Mouse (Mus musculus) megakaryocyte, embryonic 14.5 days (primary cell): ENCODE measurements around the gene Cdc14a. TPM values are rescaled to one million over a fixed set of nuclear protein-coding genes. Genes with fewer than 3 reads are reported as not detected.

Source experiments
- H3K27me3 ChIP-seq: replicated peaks from 2 replicates; pipeline ENCODE3; 2012; ENCODE audit warnings: inconsistent platforms
- H3K36me3 ChIP-seq: replicated peaks from 2 replicates; pipeline ENCODE3; 2012; ENCODE audit warnings: low read length, inconsistent platforms, mixed read lengths
- H3K4me1 ChIP-seq: 2 replicates; pipeline ENCODE4 v1.6.1; 2012; ENCODE audit warnings: inconsistent platforms
- H3K4me3 ChIP-seq: replicated peaks from 2 replicates; pipeline ENCODE3; 2012; ENCODE audit warnings: moderate library complexity, mild to moderate bottlenecking, inconsistent platforms
- H3K9me3 ChIP-seq: 2 replicates; pipeline ENCODE4 v1.6.1; 2012; ENCODE audit warnings: inconsistent platforms
- FLI1 ChIP-seq: IDR thresholded peaks from 2 replicates; pipeline ENCODE4 v1.6.1; 2012; ENCODE audit warnings: low read length, inconsistent platforms, mixed read lengths
- GATA1 ChIP-seq: IDR thresholded peaks from 3 replicates; pipeline ENCODE4 v1.6.1; 2012; ENCODE audit warnings: mixed read lengths, low read length, inconsistent platforms, borderline replicate concordance
- polyA plus RNA-seq: library from polyadenylated mRNA; stranded (reverse); fragments of >175 nt; gene quantifications from 2 replicates; pipeline ENCODE4 v1.2.3, GENCODE M21; 2012; ENCODE audit warnings: low replicate concordance; ENCODE audit not compliant: insufficient read depth

The Cdc14a gene
- polyA plus RNA-seq, 1 experiment: 0.91 TPM

GRCm38 (mm10) chr3:116290041-116290815 lies 133.6 kb downstream of the Cdc14a start:
- Histone ChIP-seq H3K36me3 (peaks cover 54% of the 10 kb centered on the region), H3K27me3 (no peaks in the 10 kb centered on the region), H3K9me3 (no peaks in the 10 kb centered on the region), H3K4me3 (no peak overlapping the region), H3K4me1 (no peaks in the 10 kb centered on the region)
- TF ChIP-seq GATA1 (no peak), FLI1 (no peak)

- H3K36me3 ChIP-seq: peaks cover 47% of the 10 kb centered on the region
- no peaks in the 10 kb centered on the region for H3K27me3 ChIP-seq
- no peaks in the 10 kb centered on the region for H3K4me1 ChIP-seq
- no peaks in the 10 kb centered on the region for H3K9me3 ChIP-seq
- TF ChIP-seq GATA1 (no peak), FLI1 (no peak)
- H3K4me3 ChIP-seq: no peak overlapping the region
These were observed 135.0 kb downstream of the Cdc14a start for GRCm38 (mm10) chr3:116288833-116289232.

GRCm38 (mm10) chr3:116284735-116285134 lies 139.1 kb downstream of the Cdc14a start:
- Histone ChIP-seq H3K36me3 (peaks cover 30% of the 10 kb centered on the region), H3K9me3 (no peaks in the 10 kb centered on the region), H3K4me3 (no peak overlapping the region), H3K27me3 (no peaks in the 10 kb centered on the region), H3K4me1 (no peaks in the 10 kb centered on the region)
- TF ChIP-seq GATA1 (no peak), FLI1 (no peak)

- TF ChIP-seq FLI1 (no peak), GATA1 (no peak)
- H3K4me1 ChIP-seq: no peaks in the 10 kb centered on the region
- no peak overlapping the region for H3K4me3 ChIP-seq
- H3K27me3 ChIP-seq: no peaks in the 10 kb centered on the region
- no peaks in the 10 kb centered on the region for H3K9me3 ChIP-seq
- H3K36me3 ChIP-seq: peaks cover 27% of the 10 kb centered on the region
These were observed 139.8 kb downstream of the Cdc14a start for GRCm38 (mm10) chr3:116283996-116284395.

- H3K4me3 ChIP-seq: no peak overlapping the region
- TF ChIP-seq GATA1 (no peak), FLI1 (no peak)
- H3K36me3 ChIP-seq: peaks cover 35% of the 10 kb centered on the region
- H3K27me3 ChIP-seq: no peaks in the 10 kb centered on the region
- no peaks in the 10 kb centered on the region for H3K4me1 ChIP-seq
- no peaks in the 10 kb centered on the region for H3K9me3 ChIP-seq
These were observed 142.2 kb downstream of the Cdc14a start for GRCm38 (mm10) chr3:116281663-116282062.

GRCm38 (mm10) chr3:116277146-116277545 lies 146.7 kb downstream of the Cdc14a start:
- no peaks in the 10 kb centered on the region for H3K4me1 ChIP-seq
- TF ChIP-seq FLI1: no peak
- TF ChIP-seq GATA1: no peak
- peaks cover 43% of the 10 kb centered on the region for H3K36me3 ChIP-seq
- no peak overlapping the region for H3K4me3 ChIP-seq
- no peaks in the 10 kb centered on the region for H3K27me3 ChIP-seq
- H3K9me3 ChIP-seq: no peaks in the 10 kb centered on the region

- Histone ChIP-seq H3K9me3 (no peaks in the 10 kb centered on the region), H3K36me3 (peaks cover 15% of the 10 kb centered on the region), H3K4me3 (no peak overlapping the region), H3K27me3 (no peaks in the 10 kb centered on the region), H3K4me1 (no peaks in the 10 kb centered on the region)
- TF ChIP-seq GATA1: no peak
- TF ChIP-seq FLI1: no peak
These were observed 152.2 kb downstream of the Cdc14a start for GRCm38 (mm10) chr3:116271679-116272078.

GRCm38 (mm10) chr3:116267036-116267654 lies 156.7 kb downstream of the Cdc14a start:
- H3K4me1 ChIP-seq: no peaks in the 10 kb centered on the region
- TF ChIP-seq GATA1 (0 out of 3 replicates have a peak, but pooled peaks have one; percentile 6), FLI1 (no peak)

GRCm38 (mm10) chr3:116266360-116266759 lies 157.5 kb downstream of the Cdc14a start:
- H3K27me3 ChIP-seq: peaks cover 2% of the 10 kb centered on the region
- no peaks in the 10 kb centered on the region for H3K4me1 ChIP-seq
- no peak for TF ChIP-seq FLI1
- TF ChIP-seq GATA1: no peak
- no peak overlapping the region for H3K4me3 ChIP-seq
- H3K9me3 ChIP-seq: no peaks in the 10 kb centered on the region
- H3K36me3 ChIP-seq: no peaks in the 10 kb centered on the region

More at GRCm38 (mm10) chr3:116267036-116267654, 156.7 kb downstream of the Cdc14a start:
- H3K27me3 ChIP-seq: peaks cover under 1% of the 10 kb centered on the region
- H3K4me3 ChIP-seq: no peak overlapping the region
- no peaks in the 10 kb centered on the region for H3K9me3 ChIP-seq
- H3K36me3 ChIP-seq: no peaks in the 10 kb centered on the region

GRCm38 (mm10) chr3:116263977-116264376 lies 159.9 kb downstream of the Cdc14a start:
- Histone ChIP-seq H3K9me3 (no peaks in the 10 kb centered on the region), H3K4me3 (no peak overlapping the region), H3K27me3 (peaks cover 7% of the 10 kb centered on the region), H3K36me3 (no peaks in the 10 kb centered on the region), H3K4me1 (no peaks in the 10 kb centered on the region)
- TF ChIP-seq FLI1 (no peak), GATA1 (no peak)
